Mouse (Mus musculus) heart, embryonic 16.5 days (tissue): ENCODE data around the gene Zfp536. TPM values are rescaled to one million over a fixed set of nuclear protein-coding genes. Genes with fewer than 3 reads are reported as not detected.

Experiments
- ATAC-seq: fragments of 200-750 bp; cut with Nextera tagmentation; replicated peaks from 2 replicates; pipeline ENCODE4 v1.8.0; 2017; ENCODE audit warnings: moderate number of reproducible peaks; ENCODE audit not compliant: insufficient read depth, low FRiP score; ENCODE audit errors: extremely low read depth
- H3K27ac ChIP-seq: fragments of 300-500 bp; sonication (generic); 2 replicates; pipeline ENCODE4 v1.5.1; 2014; ENCODE audit warnings: mild to moderate bottlenecking, low read length, control low read depth, moderate library complexity
- H3K27me3 ChIP-seq: fragments of 300-500 bp; sonication (generic); 2 replicates; pipeline ENCODE4 v1.6.1; 2014; ENCODE audit warnings: low read length, mixed read lengths; ENCODE audit not compliant: control insufficient read depth, insufficient read depth
- H3K36me3 ChIP-seq: fragments of 300-500 bp; sonication (generic); 2 replicates; pipeline ENCODE4 v1.6.1; 2014; ENCODE audit not compliant: control insufficient read depth, insufficient read depth
- H3K4me1 ChIP-seq: fragments of 300-500 bp; sonication (generic); 2 replicates; pipeline ENCODE4 v1.6.1; 2014; ENCODE audit warnings: low read length, mixed read lengths; ENCODE audit not compliant: control insufficient read depth, insufficient read depth
- H3K4me2 ChIP-seq: fragments of 300-500 bp; sonication (generic); 2 replicates; pipeline ENCODE4 v1.6.1; 2014; ENCODE audit warnings: low read depth, mild to moderate bottlenecking, control low read depth, low read length
- H3K4me3 ChIP-seq: fragments of 300-500 bp; sonication (generic); 2 replicates; pipeline ENCODE4 v1.5.1; 2014; ENCODE audit warnings: mild to moderate bottlenecking, control low read depth, low read length
- H3K9ac ChIP-seq: fragments of 300-500 bp; sonication (generic); 2 replicates; pipeline ENCODE4 v1.6.1; 2014; ENCODE audit warnings: low read length, control low read depth
- H3K9me3 ChIP-seq: fragments of 300-500 bp; sonication (generic); replicated peaks from 2 replicates; pipeline ENCODE4 v1.6.1; 2016; ENCODE audit warnings: low read length; ENCODE audit not compliant: control insufficient read depth
- WGBS: fragments of 180-500 bp; shearing (Covaris S2); extraction: QIAGEN DNeasy Blood & Tissue Kit; methylation state at CpG from one replicate; pipeline ENCODE4 v1.1.7; 2014; 5-methylcytosine and 5-hydroxymethylcytosine counted together
- polyA plus RNA-seq: library from polyadenylated mRNA; unstranded; fragments of >200 nt; fragmentation: Nextera tagmentation; extraction: Ambion mirVana; gene quantifications from 2 replicates; pipeline ENCODE4 v1.2.1, GENCODE M21; 2015

The Zfp536 gene
- polyA plus RNA-seq, 1 experiment from 2014 or later: 4.7 TPM

- no peak overlapping the region for H3K9ac ChIP-seq
- H3K27ac ChIP-seq: no peak overlapping the region
- no peak for ATAC-seq
- no peaks in the 10 kb centered on the region for H3K36me3 ChIP-seq
- H3K4me1 ChIP-seq: peaks cover 4% of the 10 kb centered on the region; the same call in 1 of the 2 replicates
- 77% methylated on average over 6 of the region's 6 CpGs for WGBS
- H3K4me2 ChIP-seq: no peak overlapping the region
- H3K27me3 ChIP-seq: peaks cover 15% of the 10 kb centered on the region
- H3K9me3 ChIP-seq: no peaks in the 10 kb centered on the region
- H3K4me3 ChIP-seq: no peak overlapping the region
These were observed 145.4 kb downstream of the Zfp536 start for GRCm38 (mm10) chr7:37627897-37628510.

- no peak overlapping the region for H3K9ac ChIP-seq
- H3K4me2 ChIP-seq: no peak overlapping the region
- no peak overlapping the region for H3K4me3 ChIP-seq
- no peaks in the 10 kb centered on the region for H3K9me3 ChIP-seq
- H3K36me3 ChIP-seq: no peaks in the 10 kb centered on the region
- no peak overlapping the region for H3K27ac ChIP-seq
- ATAC-seq: no peak
- H3K4me1 ChIP-seq: peaks cover 4% of the 10 kb centered on the region; the same call in 1 of the 2 replicates
- H3K27me3 ChIP-seq: peaks cover 15% of the 10 kb centered on the region
- WGBS: 65% methylated on average over 8 of the region's 8 CpGs
These were observed 147.7 kb downstream of the Zfp536 start for GRCm38 (mm10) chr7:37625758-37626157.

- ATAC-seq: peak; percentile 60; the same call in 1 of the 2 replicates
- H3K36me3 ChIP-seq: no peaks in the 10 kb centered on the region
- peaks cover 4% of the 10 kb centered on the region; the same call in 1 of the 2 replicates for H3K4me1 ChIP-seq
- peak overlapping the region; percentile 63 for H3K9ac ChIP-seq
- H3K27me3 ChIP-seq: peaks cover 15% of the 10 kb centered on the region
- WGBS: 11% methylated on average over 20 of the region's 20 CpGs
- H3K9me3 ChIP-seq: no peaks in the 10 kb centered on the region
- peak overlapping the region; percentile 58 for H3K4me3 ChIP-seq
- H3K27ac ChIP-seq: no peak overlapping the region
- H3K4me2 ChIP-seq: peak overlapping the region; percentile 91
These were observed 148.6 kb downstream of the Zfp536 start for GRCm38 (mm10) chr7:37624759-37625340.

GRCm38 (mm10) chr7:37623903-37624758 is 149.3 kb downstream of the Zfp536 start:
- peak overlapping the region; percentile 63 for H3K9ac ChIP-seq
- no peak overlapping the region for H3K27ac ChIP-seq
- H3K4me3 ChIP-seq: peak overlapping the region; percentile 58
- H3K4me2 ChIP-seq: peak overlapping the region; percentile 91
- WGBS: 2% methylated on average over 56 of the region's 62 CpGs
- peaks cover 4% of the 10 kb centered on the region; the same call in 1 of the 2 replicates for H3K4me1 ChIP-seq
- no peaks in the 10 kb centered on the region for H3K36me3 ChIP-seq
- peaks cover 15% of the 10 kb centered on the region for H3K27me3 ChIP-seq
- peak; percentile 54 for ATAC-seq
- H3K9me3 ChIP-seq: no peaks in the 10 kb centered on the region

- Histone ChIP-seq H3K4me3 (no peak overlapping the region), H3K9ac (no peak overlapping the region), H3K4me1 (no peaks in the 10 kb centered on the region), H3K9me3 (no peaks in the 10 kb centered on the region), H3K27me3 (peaks cover 13% of the 10 kb centered on the region), H3K4me2 (no peak overlapping the region), H3K27ac (no peak overlapping the region), H3K36me3 (no peaks in the 10 kb centered on the region)
- ATAC-seq: no peak
- 70% methylated on average over 7 of the region's 7 CpGs for WGBS
These were observed 154.2 kb downstream of the Zfp536 start for GRCm38 (mm10) chr7:37619254-37619653.

GRCm38 (mm10) chr7:37617880-37618279 is 155.6 kb downstream of the Zfp536 start:
- 81% methylated on average over 2 of the region's 2 CpGs for WGBS
- Histone ChIP-seq H3K4me3 (no peak overlapping the region), H3K4me1 (no peaks in the 10 kb centered on the region), H3K27me3 (peaks cover 2% of the 10 kb centered on the region), H3K36me3 (no peaks in the 10 kb centered on the region), H3K9me3 (no peaks in the 10 kb centered on the region), H3K9ac (no peak overlapping the region), H3K27ac (no peak overlapping the region), H3K4me2 (no peak overlapping the region)
- no peak for ATAC-seq

GRCm38 (mm10) chr7:37615932-37616331 is 157.5 kb downstream of the Zfp536 start:
- Histone ChIP-seq H3K9me3 (no peaks in the 10 kb centered on the region), H3K27ac (no peak overlapping the region), H3K4me3 (no peak overlapping the region), H3K27me3 (peaks cover 2% of the 10 kb centered on the region; the same call in 1 of the 2 replicates), H3K9ac (no peak overlapping the region), H3K4me2 (no peak overlapping the region), H3K4me1 (no peaks in the 10 kb centered on the region), H3K36me3 (no peaks in the 10 kb centered on the region)
- ATAC-seq: no peak
- 84% methylated on average over 4 of the region's 4 CpGs for WGBS

GRCm38 (mm10) chr7:37614381-37614780 is 159.1 kb downstream of the Zfp536 start:
- no peak overlapping the region for H3K4me3 ChIP-seq
- WGBS: 27% methylated on average over 10 of the region's 10 CpGs
- H3K36me3 ChIP-seq: no peaks in the 10 kb centered on the region
- no peak overlapping the region for H3K4me2 ChIP-seq
- H3K27me3 ChIP-seq: peaks cover 6% of the 10 kb centered on the region; the same call in 1 of the 2 replicates
- H3K9ac ChIP-seq: no peak overlapping the region
- H3K4me1 ChIP-seq: no peaks in the 10 kb centered on the region
- H3K9me3 ChIP-seq: no peaks in the 10 kb centered on the region
- no peak for ATAC-seq
- no peak overlapping the region for H3K27ac ChIP-seq

- Histone ChIP-seq H3K9me3 (peaks cover 3% of the 10 kb centered on the region; the same call in 1 of the 2 replicates), H3K9ac (no peak overlapping the region), H3K27me3 (peaks cover 3% of the 10 kb centered on the region; the same call in 1 of the 2 replicates), H3K36me3 (no peaks in the 10 kb centered on the region), H3K4me2 (no peak overlapping the region), H3K4me3 (no peak overlapping the region), H3K27ac (no peak overlapping the region), H3K4me1 (no peaks in the 10 kb centered on the region)
- no peak for ATAC-seq
- WGBS: 90% methylated on average over 14 of the region's 14 CpGs
These were observed 164.9 kb downstream of the Zfp536 start for GRCm38 (mm10) chr7:37608556-37608955.
